Mouse (Mus musculus): ENCODE measurements around the gene Sema4d. TPM values are rescaled to one million over a fixed set of nuclear protein-coding genes. Genes with fewer than 3 reads are reported as not detected.

Sema4d gene
- polyA plus RNA-seq, 1 experiment from 2014 or later = 7.1 TPM

DNA sequence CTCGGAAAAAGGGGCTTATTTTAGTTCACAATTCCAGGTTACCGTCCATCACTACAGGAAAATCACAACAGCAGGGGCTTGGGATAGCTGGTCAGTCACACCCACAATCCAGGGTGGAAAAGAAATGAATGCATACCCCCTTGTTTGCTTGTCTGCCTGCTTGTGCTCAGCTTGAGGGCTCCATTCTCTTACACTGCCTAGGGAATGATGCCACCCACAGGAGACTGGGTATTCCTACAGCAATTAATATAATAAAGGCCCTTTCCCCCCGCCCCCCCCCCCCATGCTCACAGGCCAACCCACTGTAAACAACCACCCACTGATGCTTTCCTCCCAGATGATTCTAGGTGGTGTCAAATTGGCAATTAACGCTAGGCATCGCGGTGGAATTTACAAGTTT is 38.9 kb upstream of the Sema4d start:
- no peak overlapping the region for H3K4me3 ChIP-seq (replicated peaks)
- H3K27ac ChIP-seq = no peak overlapping the region
- H3K4me2 ChIP-seq (replicated peaks) = no peak overlapping the region
- H3K27me3 ChIP-seq = peaks cover 21% of the 10 kb centered on the region
- 89% methylated on average over 6 of the region's 6 CpGs for WGBS
- no peak for ATAC-seq
- H3K4me1 ChIP-seq (replicated peaks) = peaks cover 4% of the 10 kb centered on the region; the same call in 1 of the 2 replicates
- H3K9ac ChIP-seq (replicated peaks) = no peak overlapping the region
- H3K9me3 ChIP-seq = no peaks in the 10 kb centered on the region
- no peaks in the 10 kb centered on the region for H3K36me3 ChIP-seq

GRCm38 (mm10) chr13:51830744-51831450 is 37.4 kb upstream of the Sema4d start:
- 29% methylated on average over 10 of the region's 10 CpGs for WGBS

DNA sequence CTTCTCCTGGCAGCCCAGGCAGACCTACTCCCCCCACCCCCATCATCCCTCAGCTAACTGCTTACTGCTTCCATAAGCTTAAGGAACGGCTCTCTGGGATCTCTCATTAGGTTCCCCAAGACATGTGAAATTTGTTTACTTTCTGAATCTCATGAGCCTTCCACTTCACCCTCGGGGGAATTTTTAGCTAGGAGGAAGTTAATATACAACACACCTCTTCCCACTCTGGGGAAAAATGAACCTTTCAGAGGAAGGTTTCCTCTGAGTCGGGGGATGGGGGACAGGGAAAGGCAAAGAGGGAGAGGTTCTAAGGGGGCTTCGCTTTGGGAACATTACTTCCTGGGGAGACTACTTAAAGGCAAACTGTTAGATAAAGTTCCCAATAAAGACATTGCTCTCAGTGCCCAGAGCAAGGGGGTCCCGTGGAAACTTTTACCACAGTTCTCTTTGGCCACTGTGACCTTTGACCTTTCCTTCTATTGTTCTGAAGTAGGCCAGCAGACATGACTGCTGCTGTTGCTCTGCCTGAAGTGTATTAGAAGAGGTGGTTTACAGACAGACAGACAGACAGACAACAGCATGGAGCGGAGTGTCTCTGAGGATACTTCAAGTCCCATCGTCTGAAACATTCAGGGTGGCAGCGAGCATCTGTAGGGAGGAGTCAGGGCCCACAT is 30.4 kb upstream of the Sema4d start:
- Histone ChIP-seq H3K9me3 (no peaks in the 10 kb centered on the region), H3K9ac (replicated peaks) (no peak overlapping the region), H3K36me3 (no peaks in the 10 kb centered on the region), H3K27me3 (no peaks in the 10 kb centered on the region), H3K4me3 (replicated peaks) (no peak overlapping the region), H3K27ac (no peak overlapping the region), H3K4me1 (replicated peaks) (0 out of 2 replicates have a peak, but pooled peaks cover 3% of the 10 kb centered on the region), H3K4me2 (replicated peaks) (no peak overlapping the region)
- no peak for ATAC-seq
- WGBS = 47% methylated on average over 8 of the region's 8 CpGs

More at GRCm38 (mm10) chr13:51830744-51831450, 37.4 kb upstream of the Sema4d start:
- H3K4me3 ChIP-seq (replicated peaks) = no peak overlapping the region
- no peak overlapping the region for H3K4me2 ChIP-seq (replicated peaks)
- no peak overlapping the region for H3K9ac ChIP-seq (replicated peaks)
- peaks cover 4% of the 10 kb centered on the region; the same call in 1 of the 2 replicates for H3K4me1 ChIP-seq (replicated peaks)
- no peak overlapping the region for H3K27ac ChIP-seq
- ATAC-seq = no peak
- H3K27me3 ChIP-seq = peaks cover 10% of the 10 kb centered on the region; the same call in 1 of the 2 replicates
- no peaks in the 10 kb centered on the region for H3K36me3 ChIP-seq
- no peaks in the 10 kb centered on the region for H3K9me3 ChIP-seq

- Histone ChIP-seq H3K9me3 (no peaks in the 10 kb centered on the region), H3K36me3 (no peaks in the 10 kb centered on the region), H3K4me3 (replicated peaks) (no peak overlapping the region), H3K27ac (no peak overlapping the region), H3K4me1 (replicated peaks) (0 out of 2 replicates have a peak, but pooled peaks cover 5% of the 10 kb centered on the region), H3K27me3 (no peaks in the 10 kb centered on the region), H3K9ac (replicated peaks) (no peak overlapping the region), H3K4me2 (replicated peaks) (no peak overlapping the region)
- 63% methylated on average over 3 of the region's 3 CpGs for WGBS
- no peak for ATAC-seq
These were observed 28.4 kb upstream of the Sema4d start for GRCm38 (mm10) chr13:51821988-51822387.

DNA sequence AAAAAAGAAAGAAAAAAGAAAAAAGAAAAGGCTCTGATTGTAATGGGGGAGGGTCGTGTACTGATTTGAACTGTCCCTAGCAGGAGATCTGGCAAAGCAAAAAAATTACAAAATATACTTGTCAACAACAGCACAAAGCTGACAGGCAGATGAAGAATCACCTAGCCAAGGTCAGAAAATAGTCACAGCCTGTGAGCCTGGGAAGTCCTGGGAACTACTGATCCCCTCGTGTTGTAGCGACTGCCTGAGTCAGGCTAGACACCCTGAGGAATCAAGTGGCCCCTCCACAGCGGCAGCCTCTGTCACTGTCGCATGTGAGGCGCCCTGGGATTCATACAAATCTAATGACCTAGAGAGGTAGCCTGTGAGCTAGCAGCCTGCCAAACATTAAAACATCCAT is 25.8 kb upstream of the Sema4d start:
- Histone ChIP-seq H3K9me3 (no peaks in the 10 kb centered on the region), H3K27ac (no peak overlapping the region), H3K4me3 (replicated peaks) (no peak overlapping the region), H3K27me3 (no peaks in the 10 kb centered on the region), H3K9ac (replicated peaks) (no peak overlapping the region), H3K4me1 (replicated peaks) (peaks cover 16% of the 10 kb centered on the region; the same call in 1 of the 2 replicates), H3K4me2 (replicated peaks) (no peak overlapping the region), H3K36me3 (no peaks in the 10 kb centered on the region)
- 88% methylated on average over 6 of the region's 6 CpGs for WGBS
- ATAC-seq = no peak

GRCm38 (mm10) chr13:51818944-51819326 is 25.4 kb upstream of the Sema4d start:
- Histone ChIP-seq H3K27ac (no peak overlapping the region), H3K36me3 (no peaks in the 10 kb centered on the region), H3K4me3 (replicated peaks) (no peak overlapping the region), H3K4me2 (replicated peaks) (no peak overlapping the region), H3K4me1 (replicated peaks) (peaks cover 20% of the 10 kb centered on the region), H3K27me3 (no peaks in the 10 kb centered on the region), H3K9me3 (no peaks in the 10 kb centered on the region), H3K9ac (replicated peaks) (no peak overlapping the region)
- no peak for ATAC-seq
- 83% methylated on average over 3 of the region's 3 CpGs for WGBS

GRCm38 (mm10) chr13:51818170-51818943 is 24.8 kb upstream of the Sema4d start:
- H3K9ac ChIP-seq (replicated peaks) = no peak overlapping the region
- H3K9me3 ChIP-seq = no peaks in the 10 kb centered on the region
- no peak overlapping the region for H3K4me2 ChIP-seq (replicated peaks)
- no peaks in the 10 kb centered on the region for H3K27me3 ChIP-seq
- no peak overlapping the region for H3K27ac ChIP-seq
- 69% methylated on average over 6 of the region's 6 CpGs for WGBS
- no peak for ATAC-seq
- peaks cover 24% of the 10 kb centered on the region for H3K4me1 ChIP-seq (replicated peaks)
- no peaks in the 10 kb centered on the region for H3K36me3 ChIP-seq
- H3K4me3 ChIP-seq (replicated peaks) = no peak overlapping the region

DNA sequence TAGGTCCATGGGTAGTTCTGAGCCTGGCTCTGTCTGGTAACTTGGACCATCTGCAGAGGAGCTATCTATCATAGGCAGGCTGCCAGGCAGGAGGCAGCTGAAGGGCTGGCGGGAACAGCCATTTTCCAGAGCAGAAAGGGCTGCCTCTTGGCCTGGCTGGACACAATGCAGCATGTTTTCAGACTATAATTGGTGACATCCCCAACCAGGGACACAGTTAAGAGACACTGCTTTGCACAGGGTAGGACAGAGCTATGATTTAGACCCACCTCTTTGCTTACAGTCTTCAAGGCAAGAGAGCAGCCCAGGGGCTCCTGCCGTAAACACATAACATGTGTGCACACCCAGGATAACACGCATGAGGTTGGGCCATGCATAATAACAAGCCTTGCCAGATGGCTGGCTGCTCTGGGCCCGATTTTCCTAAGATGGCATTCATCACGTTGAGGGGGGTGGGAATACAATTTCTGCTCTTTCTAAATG is 23.1 kb upstream of the Sema4d start:
- H3K9me3 ChIP-seq = no peaks in the 10 kb centered on the region
- H3K4me1 ChIP-seq (replicated peaks) = peaks cover 34% of the 10 kb centered on the region
- H3K4me3 ChIP-seq (replicated peaks) = no peak overlapping the region
- ATAC-seq = no peak
- H3K27me3 ChIP-seq = no peaks in the 10 kb centered on the region
- H3K9ac ChIP-seq (replicated peaks) = no peak overlapping the region
- H3K27ac ChIP-seq = peak overlapping the region; percentile 51; the same call in 1 of the 2 replicates
- WGBS = 74% methylated on average over 5 of the region's 5 CpGs
- H3K4me2 ChIP-seq (replicated peaks) = no peak overlapping the region
- no peaks in the 10 kb centered on the region for H3K36me3 ChIP-seq

- no peak overlapping the region for H3K4me3 ChIP-seq (replicated peaks)
- no peaks in the 10 kb centered on the region for H3K9me3 ChIP-seq
- WGBS = 83% methylated on average over 9 of the region's 9 CpGs
- H3K9ac ChIP-seq (replicated peaks) = no peak overlapping the region
- H3K27me3 ChIP-seq = no peaks in the 10 kb centered on the region
- peaks cover 37% of the 10 kb centered on the region for H3K4me1 ChIP-seq (replicated peaks)
- H3K27ac ChIP-seq = peak overlapping the region; percentile 51; the same call in 1 of the 2 replicates
- no peaks in the 10 kb centered on the region for H3K36me3 ChIP-seq
- ATAC-seq = no peak
- H3K4me2 ChIP-seq (replicated peaks) = no peak overlapping the region
These were observed 22.4 kb upstream of the Sema4d start for GRCm38 (mm10) chr13:51815865-51816504.

DNA sequence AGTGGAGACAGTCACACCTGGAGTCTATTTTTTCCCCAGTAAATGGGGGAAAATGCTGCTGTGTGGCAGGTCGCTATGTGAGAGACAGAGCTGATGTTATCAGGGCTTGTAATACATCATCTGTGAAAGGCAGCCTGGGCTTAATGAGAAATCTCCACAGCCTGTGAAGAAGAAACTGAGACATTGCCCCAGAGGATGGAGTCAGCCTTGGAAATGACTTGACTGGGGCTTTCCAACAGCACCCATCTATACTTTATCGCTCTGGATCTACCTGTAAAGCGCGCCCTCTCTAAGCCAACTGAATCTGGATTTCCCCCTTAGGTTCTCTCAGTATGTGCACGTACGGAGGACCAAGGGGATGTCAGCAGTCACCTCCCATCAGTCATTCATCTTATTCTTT is 21.1 kb upstream of the Sema4d start:
- no peak for ATAC-seq
- H3K36me3 ChIP-seq = no peaks in the 10 kb centered on the region
- WGBS = 93% methylated on average over 6 of the region's 6 CpGs
- no peaks in the 10 kb centered on the region for H3K9me3 ChIP-seq
- H3K4me2 ChIP-seq (replicated peaks) = no peak overlapping the region
- H3K27ac ChIP-seq = peak overlapping the region; percentile 25; the same call in 1 of the 2 replicates
- H3K27me3 ChIP-seq = no peaks in the 10 kb centered on the region
- no peak overlapping the region for H3K9ac ChIP-seq (replicated peaks)
- peaks cover 37% of the 10 kb centered on the region for H3K4me1 ChIP-seq (replicated peaks)
- H3K4me3 ChIP-seq (replicated peaks) = no peak overlapping the region

Data from midbrain, embryonic 13.5 days (tissue).